In the genomic region with DNA sequence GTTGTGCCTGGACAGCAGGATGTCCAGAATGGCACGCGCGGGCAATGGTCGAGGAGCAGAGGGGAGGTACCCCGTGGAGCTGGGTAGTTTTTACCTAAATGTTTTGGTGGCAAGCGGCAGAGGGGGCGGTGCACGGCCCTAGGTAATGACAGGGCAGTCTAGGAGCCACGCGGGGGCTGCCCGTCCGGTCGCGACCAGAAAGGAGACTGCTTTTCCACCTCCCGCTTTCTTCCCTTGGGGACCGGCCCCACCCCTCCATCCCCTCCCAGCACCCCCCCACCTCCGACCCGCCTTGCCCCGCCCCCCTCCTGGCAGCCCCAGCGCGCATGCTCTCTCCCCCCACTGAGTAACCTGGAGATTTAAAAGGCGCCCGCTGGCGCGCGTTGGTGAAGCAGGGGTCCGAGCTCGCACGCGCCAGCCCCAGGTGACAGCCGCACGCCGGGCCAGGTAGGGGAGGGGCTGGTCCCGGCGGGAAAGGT, we compare ENCODE assay signal across 8 mouse cellular contexts. TPM values are rescaled to one million over a fixed set of nuclear protein-coding genes. Genes with fewer than 3 reads are reported as not detected.
DNase-seq lines count a peak whose midpoint lies in the region; ATAC-seq lines count a peak whose summit lies in the region.

Slc45a3 (plus strand) TSS at position 362 of the 479 bp plus-strand sequence.

- peak within 1 kb of the TSS; percentile 99 for H3K4me2 ChIP-seq in limb, embryonic 12.5 days
- peak within 1 kb of the TSS; percentile 99 for H3K4me2 ChIP-seq in midbrain, embryonic 15.5 days

- peaks cover 24% of the 10 kb centered on the region for H3K4me1 ChIP-seq in limb, embryonic 12.5 days (replicated peaks)
- H3K4me1 ChIP-seq in midbrain, embryonic 15.5 days, result peaks cover 15% of the 10 kb centered on the region

- H3K4me3 ChIP-seq in limb, embryonic 12.5 days (replicated peaks), result peak within 1 kb of the TSS; percentile 84
- H3K4me3 ChIP-seq in midbrain, embryonic 15.5 days, result peak within 1 kb of the TSS; percentile 85

- H3K9ac ChIP-seq in limb, embryonic 12.5 days (replicated peaks), result peak within 1 kb of the TSS; percentile 73
- H3K9ac ChIP-seq in midbrain, embryonic 15.5 days, result peak within 1 kb of the TSS; percentile 66

- peaks cover 64% of the 10 kb centered on the region for H3K27me3 ChIP-seq in limb, embryonic 12.5 days
- peaks cover 8% of the 10 kb centered on the region for H3K27me3 ChIP-seq in midbrain, embryonic 15.5 days (replicated peaks)

- no peak within 1 kb of the TSS for H3K27ac ChIP-seq in limb, embryonic 12.5 days
- no peak within 1 kb of the TSS for H3K27ac ChIP-seq in midbrain, embryonic 15.5 days

- 1% methylated on average over 33 of the region's 35 CpGs for WGBS in limb, embryonic 12.5 days
- under 1% methylated on average over 34 of the region's 35 CpGs for WGBS in midbrain, embryonic 15.5 days

- H3K9me3 ChIP-seq in limb, embryonic 12.5 days, result no peaks in the 10 kb centered on the region
- no peaks in the 10 kb centered on the region for H3K9me3 ChIP-seq in midbrain, embryonic 15.5 days

- intact Hi-C loops in heart, postnatal 36 days (cut with DNase I), result no loop called here
- intact Hi-C loops in left cerebral cortex, postnatal 25 days (cut with DNase I), result no loop called here

- peak; percentile 43 for DNase-seq in thymus, postnatal 14 days
- no peak for DNase-seq in thymus, postnatal 25 days
- peak; percentile 77 for DNase-seq in embryo, embryonic 11 days
- peak; percentile 60 to 64 for DNase-seq in heart, postnatal 36 days
- no peak for DNase-seq in left cerebral cortex, postnatal 25 days (ENCODE audit: low spot score in 2 of 2)
- DNase-seq in gastrocnemius, adult 8-10 months (ENCODE audit: low spot score in 2 of 2), result no peak

- ATAC-seq in limb, embryonic 12.5 days (ENCODE audit: insufficient number of reproducible peaks, insufficient read depth, low FRiP score, low TSS enrichment, low read depth), result peak; percentile 64
- ATAC-seq in midbrain, embryonic 15.5 days (replicated peaks), result peak; percentile 86

- no peaks in the 10 kb centered on the region for H3K36me3 ChIP-seq in limb, embryonic 12.5 days
- no peaks in the 10 kb centered on the region for H3K36me3 ChIP-seq in midbrain, embryonic 15.5 days (replicated peaks)

RNA-seq across cellular contexts. Expression of gene Slc45a3, which starts in this region (rescaled TPM):
- total RNA-seq in heart, postnatal 36 days (2021), result 1 to 10 TPM; 4.2 to 4.3 TPM
- 2.2 and 3.0 TPM in 2 replicates for polyA plus RNA-seq in limb, embryonic 12.5 days (2016; fragmentation: Nextera tagmentation; extraction: Ambion mirVana)
- polyA plus RNA-seq in midbrain, embryonic 15.5 days (2015; fragmentation: Nextera tagmentation; extraction: Ambion mirVana), result 1.9 and 3.5 TPM in 2 replicates
- total RNA-seq in left cerebral cortex, postnatal 25 days (2021), result 1 to 10 TPM; 1.1 to 1.9 TPM
- total RNA-seq in gastrocnemius, adult 8-10 months (2022), result 1 to 10 TPM; 1.2 to 1.4 (median 1.3) TPM

Comparison
In these comparisons a context has a peak if more than half of its experiments do, and no peak if none do; other contexts are left out.
1. DNase-seq: peak in thymus, postnatal 14 days (single experiment), embryo, embryonic 11 days (single experiment) and heart, postnatal 36 days (2 of 2); none in thymus, postnatal 25 days (single experiment), left cerebral cortex, postnatal 25 days (0 of 2) and gastrocnemius, adult 8-10 months (0 of 2).